Mouse (Mus musculus) lung, embryonic 15.5 days (tissue): ENCODE data around the gene Shbg. TPM values are rescaled to one million over a fixed set of nuclear protein-coding genes. Genes with fewer than 3 reads are reported as not detected.
A peak's percentile ranks its signal among the peaks of the same experiment; 100 is the strongest.

Experiments used
- ATAC-seq: fragments of 200-750 bp; cut with Nextera tagmentation; 2 replicates; pipeline ENCODE4 v1.8.0; 2017; ENCODE audit warnings: moderate number of reproducible peaks, borderline replicate concordance; ENCODE audit not compliant: low FRiP score, low TSS enrichment; ENCODE audit errors: extremely low read depth
- H3K27ac ChIP-seq: fragments of 300-500 bp; sonication (generic); 2 replicates; pipeline ENCODE4 v1.5.1; 2015; ENCODE audit warnings: moderate library complexity, mild to moderate bottlenecking, inconsistent platforms
- H3K27me3 ChIP-seq: fragments of 300-500 bp; sonication (generic); 2 replicates; pipeline ENCODE4 v1.6.1; 2015; ENCODE audit warnings: inconsistent platforms
- H3K36me3 ChIP-seq: fragments of 300-500 bp; sonication (generic); 2 replicates; pipeline ENCODE4 v1.6.1; 2015; ENCODE audit warnings: inconsistent platforms
- H3K4me1 ChIP-seq: fragments of 300-500 bp; sonication (generic); 2 replicates; pipeline ENCODE4 v1.6.1; 2015; ENCODE audit warnings: inconsistent platforms
- H3K4me2 ChIP-seq: fragments of 300-500 bp; sonication (generic); 2 replicates; pipeline ENCODE4 v1.6.1; 2015; ENCODE audit warnings: inconsistent platforms, mild to moderate bottlenecking, moderate library complexity
- H3K4me3 ChIP-seq: fragments of 300-500 bp; sonication (generic); 2 replicates; pipeline ENCODE4 v1.5.1; 2015; ENCODE audit warnings: mild to moderate bottlenecking, inconsistent platforms
- H3K9ac ChIP-seq: fragments of 300-500 bp; sonication (generic); 2 replicates; pipeline ENCODE4 v1.6.1; 2015; ENCODE audit warnings: inconsistent platforms
- H3K9me3 ChIP-seq: fragments of 300-500 bp; sonication (generic); 2 replicates; pipeline ENCODE4 v1.6.1; 2016; ENCODE audit warnings: inconsistent platforms
- WGBS: fragments of 180-500 bp; shearing (Covaris S2); methylation state at CpG from one replicate; pipeline ENCODE4 v1.1.7; 2015; 5-methylcytosine and 5-hydroxymethylcytosine counted together
- polyA plus RNA-seq: library from polyadenylated mRNA; unstranded; fragments of >200 nt; fragmentation: Nextera tagmentation; extraction: Ambion mirVana; gene quantifications from 2 replicates; pipeline ENCODE4 v1.2.1, GENCODE M21; 2015

Gene Shbg
- polyA plus RNA-seq, 1 experiment from 2014 or later = not detected

DNA sequence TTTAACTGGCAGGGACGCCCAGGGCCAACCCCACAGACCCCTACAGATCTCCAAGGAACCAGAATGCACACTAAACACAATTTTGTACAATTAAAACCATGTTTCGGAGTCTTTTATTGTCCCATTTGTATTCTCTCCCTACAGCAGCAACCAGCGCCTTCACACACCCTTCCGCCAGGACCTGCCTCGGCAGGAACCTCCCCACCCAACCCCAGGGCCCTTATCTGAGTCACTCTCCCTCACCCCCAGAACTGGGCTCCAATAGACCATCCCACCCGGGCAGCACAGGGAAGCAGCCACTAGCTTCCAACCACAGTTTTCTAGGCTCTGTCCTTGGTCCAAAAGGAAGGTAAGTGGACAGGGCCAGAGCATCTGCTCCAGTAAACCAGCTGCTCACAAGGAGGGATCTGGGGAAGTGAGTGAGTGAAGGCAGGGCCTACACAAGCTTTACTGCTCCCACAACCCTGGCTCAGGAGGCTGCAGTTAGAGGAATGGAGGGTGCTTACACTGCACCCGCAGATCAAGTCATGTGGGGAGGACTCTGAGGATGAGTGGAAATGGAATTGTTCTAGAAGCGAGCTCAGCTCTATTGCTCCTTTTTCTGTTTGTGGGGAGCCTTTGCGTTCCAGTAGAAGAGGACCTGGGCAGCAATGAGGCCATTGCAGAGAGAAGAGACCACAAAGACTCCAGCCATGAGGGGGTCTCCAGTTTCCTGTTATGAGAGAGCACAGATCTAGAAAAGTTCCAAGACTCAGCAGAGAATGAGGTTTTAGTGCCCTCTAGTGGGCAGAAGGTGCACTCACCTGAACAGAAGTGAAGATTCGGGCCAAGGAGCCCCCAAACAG lies 39.1 kb upstream of the Shbg start:
- 75% methylated on average over 10 of the region's 10 CpGs for WGBS

GRCm38 (mm10) chr11:69656065-69656455 lies 38.4 kb upstream of the Shbg start:
- ATAC-seq = no peak
- no peaks in the 10 kb centered on the region for H3K9me3 ChIP-seq
- peaks cover 63% of the 10 kb centered on the region for H3K36me3 ChIP-seq
- H3K9ac ChIP-seq = no peak overlapping the region
- WGBS = 68% methylated on average over 5 of the region's 5 CpGs
- no peak overlapping the region for H3K4me2 ChIP-seq
- no peak overlapping the region for H3K4me3 ChIP-seq
- H3K27ac ChIP-seq = no peak overlapping the region
- H3K4me1 ChIP-seq = peaks cover 20% of the 10 kb centered on the region
- no peaks in the 10 kb centered on the region for H3K27me3 ChIP-seq

More for the DNA sequence above, 39.1 kb upstream of the Shbg start:
- ATAC-seq = no peak
- Histone ChIP-seq H3K9me3 (no peaks in the 10 kb centered on the region), H3K4me1 (peaks cover 28% of the 10 kb centered on the region), H3K27me3 (no peaks in the 10 kb centered on the region), H3K4me3 (no peak overlapping the region), H3K36me3 (peaks cover 56% of the 10 kb centered on the region), H3K27ac (no peak overlapping the region), H3K9ac (no peak overlapping the region), H3K4me2 (no peak overlapping the region)

DNA sequence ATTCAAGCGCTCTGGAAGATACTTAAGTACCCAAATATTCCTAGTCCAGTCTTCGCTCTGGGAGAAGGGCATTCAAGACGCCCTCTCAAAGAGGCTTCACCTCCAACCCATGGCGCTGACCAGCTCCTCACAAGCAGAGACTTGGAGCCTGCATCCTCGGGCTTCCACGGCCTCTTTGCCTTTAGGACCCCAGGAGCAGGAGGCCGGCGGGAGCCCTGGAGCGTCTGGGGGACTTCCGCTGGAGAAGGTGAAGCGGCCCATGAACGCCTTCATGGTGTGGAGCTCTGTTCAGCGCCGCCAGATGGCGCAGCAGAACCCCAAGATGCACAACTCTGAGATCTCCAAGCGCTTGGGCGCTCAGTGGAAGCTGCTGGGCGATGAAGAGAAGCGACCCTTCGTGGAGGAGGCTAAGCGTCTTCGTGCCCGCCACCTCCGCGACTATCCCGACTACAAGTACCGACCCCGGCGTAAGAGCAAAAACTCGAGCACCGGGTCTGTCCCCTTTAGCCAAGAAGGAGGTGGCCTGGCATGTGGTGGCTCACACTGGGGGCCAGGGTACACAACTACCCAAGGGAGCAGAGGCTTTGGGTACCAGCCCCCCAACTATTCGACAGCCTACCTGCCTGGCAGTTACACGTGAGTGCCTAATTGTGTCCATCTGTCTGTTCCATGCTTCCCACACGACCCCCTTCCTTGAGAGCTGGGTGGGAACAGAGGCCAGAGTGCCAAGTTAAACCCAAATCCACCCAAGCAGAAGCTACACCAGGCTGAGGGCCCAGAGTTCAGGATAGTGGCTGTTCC lies 37.8 kb upstream of the Shbg start, which contains the start of gene Sox15:
TSS of gene Sox15 (plus strand) at position 51 of the 801 bp plus-strand sequence.
- H3K4me3 ChIP-seq = no peak within 1 kb of the TSS
- H3K9ac ChIP-seq = 0 out of 2 replicates have a peak within 1 kb of the TSS, but pooled peaks have one; percentile 14
- peaks cover 69% of the 10 kb centered on the region for H3K36me3 ChIP-seq
- no peaks in the 10 kb centered on the region for H3K9me3 ChIP-seq
- H3K27me3 ChIP-seq = no peaks in the 10 kb centered on the region
- ATAC-seq = peak; percentile 73
- H3K27ac ChIP-seq = peak within 1 kb of the TSS; percentile 69
- H3K4me2 ChIP-seq = peak within 1 kb of the TSS; percentile 16; the same call in 1 of the 2 replicates
- 19% methylated on average over 34 of the region's 34 CpGs for WGBS
- H3K4me1 ChIP-seq = peaks cover 20% of the 10 kb centered on the region

GRCm38 (mm10) chr11:69654760-69655159 lies 37.1 kb upstream of the Shbg start:
- no peak for ATAC-seq
- Histone ChIP-seq H3K9me3 (no peaks in the 10 kb centered on the region), H3K4me3 (no peak overlapping the region), H3K4me1 (peaks cover 20% of the 10 kb centered on the region), H3K9ac (no peak overlapping the region), H3K36me3 (peaks cover 76% of the 10 kb centered on the region), H3K27me3 (no peaks in the 10 kb centered on the region), H3K4me2 (no peak overlapping the region), H3K27ac (peak overlapping the region; percentile 69)
- 38% methylated on average over 9 of the region's 9 CpGs for whole genome bisulfite sequencing

DNA sequence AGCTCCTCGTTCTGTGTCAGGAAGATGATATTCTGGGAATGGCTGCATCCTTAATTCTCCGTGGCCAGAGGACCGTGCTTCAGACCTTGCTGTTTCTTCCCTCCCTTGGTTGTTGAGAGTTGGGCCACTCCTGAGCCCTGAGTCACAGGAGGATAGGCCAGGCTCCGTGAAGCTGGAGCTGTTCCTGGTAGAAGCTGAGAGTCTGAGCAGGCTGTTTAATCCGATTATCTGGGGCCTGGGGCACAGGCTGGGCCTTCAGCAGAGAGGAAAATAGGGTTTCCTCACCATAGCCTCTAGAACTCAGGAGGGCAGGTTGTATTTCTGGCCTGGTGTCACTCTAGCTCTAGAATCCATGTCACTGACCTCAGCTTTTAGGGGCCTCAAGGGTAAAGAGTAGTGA lies 35.7 kb upstream of the Shbg start:
- no peak overlapping the region for H3K4me3 ChIP-seq
- H3K9me3 ChIP-seq = no peaks in the 10 kb centered on the region
- H3K27me3 ChIP-seq = no peaks in the 10 kb centered on the region
- no peak overlapping the region for H3K9ac ChIP-seq
- ATAC-seq = no peak
- 66% methylated on average over 5 of the region's 5 CpGs for WGBS
- H3K4me2 ChIP-seq = no peak overlapping the region
- H3K36me3 ChIP-seq = peaks cover 77% of the 10 kb centered on the region
- peaks cover 20% of the 10 kb centered on the region for H3K4me1 ChIP-seq
- no peak overlapping the region for H3K27ac ChIP-seq

- no peak overlapping the region for H3K27ac ChIP-seq
- peaks cover 96% of the 10 kb centered on the region for H3K36me3 ChIP-seq
- H3K4me3 ChIP-seq = no peak overlapping the region
- no peak overlapping the region for H3K9ac ChIP-seq
- ATAC-seq = no peak
- H3K4me1 ChIP-seq = no peaks in the 10 kb centered on the region
- WGBS = 91% methylated on average over 5 of the region's 5 CpGs
- no peaks in the 10 kb centered on the region for H3K9me3 ChIP-seq
- H3K4me2 ChIP-seq = no peak overlapping the region
- H3K27me3 ChIP-seq = no peaks in the 10 kb centered on the region
These were observed 28.2 kb upstream of the Shbg start for GRCm38 (mm10) chr11:69645860-69646259.

GRCm38 (mm10) chr11:69635471-69635870 lies 17.8 kb upstream of the Shbg start:
- ATAC-seq = no peak
- Histone ChIP-seq H3K4me1 (peaks cover 23% of the 10 kb centered on the region), H3K9me3 (no peaks in the 10 kb centered on the region), H3K36me3 (peaks cover 33% of the 10 kb centered on the region), H3K4me3 (no peak overlapping the region), H3K4me2 (peak overlapping the region; percentile 69), H3K27ac (no peak overlapping the region), H3K27me3 (no peaks in the 10 kb centered on the region), H3K9ac (0 out of 2 replicates have a peak overlapping the region, but pooled peaks have one; percentile 7)
- WGBS = 56% methylated on average over 3 of the region's 3 CpGs

- Histone ChIP-seq H3K27me3 (no peaks in the 10 kb centered on the region), H3K4me3 (peak overlapping the region; percentile 90), H3K9me3 (no peaks in the 10 kb centered on the region), H3K27ac (peak overlapping the region; percentile 98), H3K9ac (peak overlapping the region; percentile 92), H3K4me2 (peak overlapping the region; percentile 69), H3K36me3 (peaks cover 18% of the 10 kb centered on the region; the same call in 1 of the 2 replicates), H3K4me1 (peaks cover 23% of the 10 kb centered on the region)
- WGBS = under 1% methylated on average over 26 of the region's 50 CpGs
- ATAC-seq = peak; percentile 75
These were observed 15.6 kb upstream of the Shbg start for GRCm38 (mm10) chr11:69633128-69633866.

- Histone ChIP-seq H3K9ac (peak within 1 kb of the TSS; percentile 92), H3K4me3 (peak within 1 kb of the TSS; percentile 90), H3K4me1 (peaks cover 23% of the 10 kb centered on the region), H3K36me3 (0 out of 2 replicates have a peak, but pooled peaks cover 11% of the 10 kb centered on the region), H3K9me3 (no peaks in the 10 kb centered on the region), H3K4me2 (peak within 1 kb of the TSS; percentile 69), H3K27me3 (no peaks in the 10 kb centered on the region), H3K27ac (peak within 1 kb of the TSS; percentile 98)
- 1% methylated on average over 55 of the region's 56 CpGs for WGBS
- peak; percentile 98 for ATAC-seq
These were observed 14.8 kb upstream of the Shbg start, which contains the start of gene Fxr2 for GRCm38 (mm10) chr11:69632284-69633089. Gene Fxr2, plus strand, starts transcription at chr11:69632990.

DNA sequence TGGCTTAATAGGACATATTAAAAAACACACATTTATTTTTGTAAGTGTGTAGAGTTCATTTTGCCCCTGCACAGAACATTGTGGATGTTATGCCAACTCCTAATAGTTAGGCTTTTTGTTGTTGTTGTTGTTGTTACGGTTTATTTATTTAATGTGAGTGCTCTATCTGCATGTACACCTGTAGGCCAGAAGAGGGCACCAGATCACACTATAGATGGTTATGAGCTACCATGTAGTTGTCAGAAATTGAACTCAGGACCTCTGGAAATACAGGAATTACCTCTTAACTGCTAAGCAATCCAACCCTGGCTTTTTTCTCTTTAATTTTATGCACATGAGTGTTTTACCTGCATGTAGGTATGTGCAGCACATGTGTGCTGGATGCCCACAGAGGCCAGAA lies 12.1 kb upstream of the Shbg start:
- H3K4me2 ChIP-seq = no peak overlapping the region
- no peak overlapping the region for H3K9ac ChIP-seq

More for the DNA sequence above, 12.1 kb upstream of the Shbg start:
- H3K9me3 ChIP-seq = no peaks in the 10 kb centered on the region
- H3K4me3 ChIP-seq = no peak overlapping the region
- H3K27ac ChIP-seq = no peak overlapping the region
- peaks cover 12% of the 10 kb centered on the region for H3K4me1 ChIP-seq
- H3K27me3 ChIP-seq = no peaks in the 10 kb centered on the region
- no peaks in the 10 kb centered on the region for H3K36me3 ChIP-seq
- no peak for ATAC-seq
- 70% methylated on average over 1 of the region's 1 CpGs for WGBS
